ENCODE assay signal across 31 mouse cellular contexts in genomic region chr1:82223042-82223795, GRCm38 (mm10). TPM values are rescaled to one million over a fixed set of nuclear protein-coding genes. Genes with fewer than 3 reads are reported as not detected.
DNase-seq lines count a peak whose midpoint lies in the region; TF ChIP-seq lines count a peak whose summit lies in the region.
"Had no signal": no experiment of that assay in that cellular context is flagged by ENCODE, and none has a peak within 500 bp of the region (broad histone marks: within the 10 kb centered on the region; RNA-seq: fewer than 3 reads in every experiment).

No protein-coding gene starts in this region.

- H3K4me3 ChIP-seq in ES-E14 (ENCODE audit: insufficient read depth in 1 of 2, low read depth in 1 of 2, low read length in 2 of 2, poor library complexity in 1 of 2, severe bottlenecking in 1 of 2) = no peak overlapping the region
- no peak overlapping the region for H3K4me3 ChIP-seq in embryonic fibroblast, embryonic 13.5 days (ENCODE audit: insufficient read depth, low read length)
- H3K4me3 ChIP-seq: embryonic facial prominence, embryonic 12.5 days; embryonic facial prominence, embryonic 15.5 days; erythroblast, embryonic 14.5 days; forebrain, embryonic 10.5 days; forebrain, embryonic 13.5 days; gastrocnemius, adult 2 months; heart, embryonic 12.5 days; heart, embryonic 15.5 days had no signal

- H3K4me1 ChIP-seq in ES-E14 (ENCODE audit: control insufficient read depth in 2 of 2, insufficient read depth in 2 of 2, low read length in 2 of 2, poor library complexity in 1 of 2) = no peaks in the 10 kb centered on the region
- no peaks in the 10 kb centered on the region for H3K4me1 ChIP-seq in embryonic fibroblast, embryonic 13.5 days (ENCODE audit: control insufficient read depth, insufficient read depth, low read length)

- DNase-seq in 3T3-L1 (ENCODE audit: low read depth, low spot score) (peak; percentile 16), ES-E14 (ENCODE audit: low read depth, low spot score) (no peak)
- no peak for DNase-seq in spleen, postnatal 10 days (ENCODE audit: low spot score in 2 of 2)
- DNase-seq in adrenal gland, adult 2 months = no peak
- no peak for DNase-seq in cerebellum, postnatal 25 days
- DNase-seq: adrenal gland, postnatal 10 days; adrenal gland, postnatal 36 days; cerebellum, adult 18-20 months; cerebellum, adult 9-10 months; cerebellum, postnatal 14 days; gastrocnemius, adult 2 months; gastrocnemius, postnatal 14 days; heart, adult 18-20 months; heart, postnatal 14 days; heart, postnatal 4 days; kidney, adult 18-20 months had no signal

- H3K27ac ChIP-seq in ES-E14 (ENCODE audit: insufficient read depth, low read depth, low read length, poor library complexity, severe bottlenecking) = no peak overlapping the region
- H3K27ac ChIP-seq in embryonic fibroblast, embryonic 13.5 days (ENCODE audit: insufficient read depth, low read length) = peak overlapping the region; percentile 40; the same call in 1 of the 2 replicates
- H3K27ac ChIP-seq: embryonic facial prominence, embryonic 12.5 days; embryonic facial prominence, embryonic 15.5 days; forebrain, embryonic 10.5 days; forebrain, embryonic 13.5 days; gastrocnemius, adult 2 months; heart, embryonic 15.5 days; hindbrain, embryonic 14.5 days; hindbrain, postnatal 0 days had no signal

- in situ Hi-C loops in ES-E14 (cut with MboI; ENCODE audit: low sequenced_read_pairs in 2 of 2, unreplicated experiment in 2 of 2) = no loop called here

- no peak for TF ChIP-seq CTCF in embryonic fibroblast, embryonic 13.5 days (IDR thresholded peaks at IDR 0.05; ENCODE audit: borderline replicate concordance, insufficient read depth, low read length)

- H3K9ac ChIP-seq in ES-E14 (ENCODE audit: insufficient read depth, low read depth, low read length, poor library complexity, severe bottlenecking) = no peak overlapping the region
- H3K9ac ChIP-seq: embryonic facial prominence, embryonic 12.5 days; embryonic facial prominence, embryonic 15.5 days; forebrain, embryonic 13.5 days; heart, embryonic 12.5 days; heart, embryonic 15.5 days; hindbrain, embryonic 14.5 days had no signal

- TF ChIP-seq POLR2A in embryonic fibroblast, embryonic 13.5 days (IDR thresholded peaks at IDR 0.05; ENCODE audit: low read depth, low read length) = no peak

- H3K36me3 ChIP-seq in ES-E14 (ENCODE audit: control insufficient read depth, insufficient read depth, low read length, poor library complexity, severe bottlenecking) = no peaks in the 10 kb centered on the region
- H3K36me3 ChIP-seq: embryonic facial prominence, embryonic 12.5 days; embryonic facial prominence, embryonic 15.5 days; forebrain, embryonic 10.5 days; G1E; heart, embryonic 12.5 days; heart, embryonic 15.5 days had no signal

- H3K9me3 ChIP-seq in ES-E14 (ENCODE audit: control insufficient read depth, insufficient read depth, low read depth, low read length) = no peaks in the 10 kb centered on the region
- H3K9me3 ChIP-seq: embryonic facial prominence, embryonic 12.5 days; embryonic facial prominence, embryonic 15.5 days; forebrain, embryonic 10.5 days; forebrain, embryonic 13.5 days; G1E; heart, embryonic 12.5 days; heart, embryonic 15.5 days had no signal

TF ChIP-seq in ES-E14, 5 proteins besides CTCF, POLR2A, EP300 and RAD21:
- no peak for TF ChIP-seq ZNF384 (IDR thresholded peaks at IDR 0.05; ENCODE audit: low read depth, low read length)
- peak; percentile 54; the same call in 1 of the 2 replicates for TF ChIP-seq MAFK (IDR thresholded peaks at IDR 0.05; ENCODE audit: insufficient read depth, low read depth, low read length)

RNA-seq across cellular contexts. Expression of gene Gm9747, which starts 9.7 kb away (rescaled TPM):
- total RNA-seq in ES-E14 (2012; rRNA removed) = 0.21 and 0.67 TPM in 2 replicates
- not detected in 2 replicates for polyA plus RNA-seq in embryonic fibroblast, embryonic 13.5 days (2011; ENCODE audit: insufficient read length, low read depth, missing spikeins)
- total RNA-seq in adrenal gland, adult 2 months (2021) = not detected
- polyA plus RNA-seq in adrenal gland, adult 2 months (2012; rRNA removed) = not detected in 2 replicates
- total RNA-seq: adrenal gland, postnatal 10 days; adrenal gland, postnatal 36 days; common myeloid progenitor, adult 5-6 weeks; gastrocnemius, adult 2 months; gastrocnemius, postnatal 14 days; gastrocnemius, postnatal 4 days; heart, adult 18-20 months; heart, postnatal 14 days; heart, postnatal 4 days; hindbrain, postnatal 0 days had no signal
- polyA plus RNA-seq: CD4-positive, CD25-positive, alpha-beta regulatory T cell, adult 4 months; erythroblast, embryonic 14.5 days; G1E; inflammation-experienced regulatory T-cells, adult 6 months had no signal
